Mouse (Mus musculus): ENCODE results near the gene Bach1.

- TF ChIP-seq EP300 (IDR thresholded peaks at IDR 0.05) (no peak), CTCF (IDR thresholded peaks at IDR 0.05) (no peak)
Measured at GRCm38 (mm10) chr16:87709144-87709543, 10.4 kb downstream of the Bach1 start.
